Mouse (Mus musculus) CD4-positive, CD25-positive, alpha-beta regulatory T cell, adult 2 months (primary cell): Measurements from ENCODE around the gene Rbks.
"Not testable (repeated sequence)": the region's sequence is repeated elsewhere in the genome, so short reads cannot be mapped to it uniquely, and the experiment has no call there.

ENCODE experiments used
- DNase-seq: peaks from one replicate; pipeline ENCODE4 v3.0.0-alpha.2; 2012; ENCODE audit warnings: low read depth, low spot score

The Rbks gene

DNA sequence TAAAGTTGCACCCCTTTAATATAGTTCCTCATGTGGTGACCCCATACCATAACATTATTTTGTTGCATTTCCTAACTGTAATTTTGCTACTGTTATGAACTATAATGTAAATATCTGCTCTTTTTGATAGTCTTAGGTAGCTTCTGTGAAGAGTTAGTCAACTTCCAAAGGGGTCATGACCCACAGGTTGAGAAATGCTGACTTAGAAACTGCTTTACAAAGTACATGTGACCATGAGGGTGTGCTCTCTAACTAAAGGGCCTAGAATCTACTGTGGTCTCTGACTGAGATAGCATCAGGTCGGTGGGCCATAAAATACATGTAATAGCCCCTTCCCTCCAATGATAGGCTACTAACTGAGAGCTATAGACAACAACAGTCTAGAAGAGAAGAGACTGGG lies 19.4 kb downstream of the Rbks start:
- DNase-seq: no peak

DNA sequence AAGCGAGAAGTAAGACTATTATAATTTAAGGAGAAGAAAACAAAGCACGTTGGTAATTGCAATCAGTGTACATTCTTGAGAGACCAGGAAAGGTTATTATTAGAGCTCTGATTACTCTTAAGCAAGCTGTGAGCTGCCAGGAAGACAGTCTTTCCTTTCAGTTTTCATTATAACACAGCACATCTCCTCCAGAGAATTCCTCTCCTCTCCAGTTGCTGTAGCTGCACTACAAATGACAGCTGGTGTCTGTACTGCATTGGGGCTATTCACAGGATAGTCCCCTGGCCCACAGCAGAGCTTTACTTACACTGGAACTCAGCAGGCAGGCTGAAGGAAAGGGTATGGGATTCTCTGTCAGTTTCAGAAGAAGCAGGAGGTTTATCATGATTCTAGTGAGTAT lies 24.0 kb downstream of the Rbks start:
- no peak for DNase-seq

GRCm38 (mm10) chr5:31671137-31671536 lies 26.3 kb downstream of the Rbks start:
- no peak for DNase-seq

GRCm38 (mm10) chr5:31669984-31670383 lies 27.4 kb downstream of the Rbks start:
- no peak for DNase-seq

- no peak for DNase-seq
Observed at GRCm38 (mm10) chr5:31668325-31668968, 29.0 kb downstream of the Rbks start.

GRCm38 (mm10) chr5:31666176-31666575 lies 31.3 kb downstream of the Rbks start:
- DNase-seq: no peak

GRCm38 (mm10) chr5:31655688-31656190 lies 41.7 kb downstream of the Rbks start:
- no peak for DNase-seq

DNA sequence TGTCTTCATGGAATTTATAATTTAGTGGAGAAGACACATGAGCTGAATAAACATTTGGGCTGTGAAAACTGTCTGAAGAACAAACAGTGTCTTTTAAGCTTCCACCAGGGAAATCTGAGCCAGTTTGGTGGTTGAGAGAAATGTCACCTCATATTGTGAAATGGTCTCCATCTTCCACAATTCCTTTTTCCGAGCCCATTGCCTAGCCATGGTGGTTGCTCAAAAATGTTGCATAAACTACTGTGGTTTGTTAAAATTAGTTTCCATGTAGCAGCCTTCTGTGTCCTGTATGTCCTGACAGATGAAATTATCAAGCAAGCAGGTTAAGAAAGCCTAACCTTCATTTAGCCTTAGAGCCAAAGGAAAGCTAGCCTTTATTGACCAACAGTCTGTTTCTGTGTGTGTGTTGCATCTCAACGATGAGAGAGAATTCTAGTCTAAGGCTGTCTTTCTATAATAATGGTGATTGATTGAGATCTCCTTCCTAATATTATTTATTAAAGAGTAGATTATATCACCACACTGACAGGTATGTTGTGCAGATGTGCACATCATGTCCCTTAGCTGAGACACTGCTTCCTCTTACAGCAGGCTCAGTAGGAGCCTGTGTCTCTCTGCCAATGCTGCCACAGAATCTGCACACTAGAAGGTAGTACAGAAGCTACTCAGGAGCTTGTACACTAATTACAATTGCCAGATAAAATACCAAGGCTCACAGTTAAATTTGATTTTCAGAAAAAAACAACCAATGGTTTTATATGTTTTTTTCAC lies 46.7 kb downstream of the Rbks start:
- DNase-seq: no peak

- no peak for DNase-seq
Observed at GRCm38 (mm10) chr5:31647327-31647726, 50.1 kb downstream of the Rbks start.

- DNase-seq: no peak
Observed at GRCm38 (mm10) chr5:31646574-31646973, 50.9 kb downstream of the Rbks start.

DNA sequence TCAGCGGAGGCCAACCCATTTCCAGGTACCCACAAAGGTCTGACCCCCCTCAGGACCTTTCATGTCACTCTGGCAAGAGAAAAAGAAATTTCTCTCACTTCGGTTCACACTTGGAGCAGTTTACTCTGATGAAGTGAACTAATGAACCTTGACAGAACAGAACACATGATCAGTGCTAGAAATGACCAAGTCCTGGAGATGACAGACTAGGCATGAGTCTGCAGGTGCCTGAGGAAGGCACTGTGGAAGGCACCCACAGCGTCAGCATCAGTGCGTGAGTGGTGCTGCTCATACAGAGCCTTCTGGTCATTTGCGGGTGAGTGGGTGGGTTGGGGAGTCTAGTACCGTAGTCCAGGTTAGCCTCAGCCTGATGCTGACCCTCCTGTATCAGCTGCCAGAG lies 51.6 kb downstream of the Rbks start:
- DNase-seq: no peak

DNA sequence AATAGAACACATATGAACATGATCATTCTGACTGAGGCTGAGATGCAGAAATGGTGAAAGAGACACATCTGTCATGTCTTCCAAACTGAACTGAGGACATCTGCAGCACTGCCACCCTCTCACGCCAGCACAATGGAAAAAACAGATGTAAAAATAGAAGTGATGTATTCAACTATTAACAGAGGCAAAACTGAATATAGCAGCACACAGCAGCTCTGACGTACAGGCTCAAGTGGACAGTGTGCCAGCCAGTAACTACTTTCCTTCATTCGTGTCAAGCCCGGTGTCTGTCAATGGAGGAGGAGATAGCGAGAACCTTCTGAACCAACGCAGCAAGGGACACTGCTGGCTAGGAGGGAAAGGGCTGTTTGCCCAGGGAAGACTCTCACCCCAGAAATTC lies 52.6 kb downstream of the Rbks start:
- DNase-seq: no peak

GRCm38 (mm10) chr5:31644272-31644671 lies 53.2 kb downstream of the Rbks start:
- DNase-seq: no peak

DNA sequence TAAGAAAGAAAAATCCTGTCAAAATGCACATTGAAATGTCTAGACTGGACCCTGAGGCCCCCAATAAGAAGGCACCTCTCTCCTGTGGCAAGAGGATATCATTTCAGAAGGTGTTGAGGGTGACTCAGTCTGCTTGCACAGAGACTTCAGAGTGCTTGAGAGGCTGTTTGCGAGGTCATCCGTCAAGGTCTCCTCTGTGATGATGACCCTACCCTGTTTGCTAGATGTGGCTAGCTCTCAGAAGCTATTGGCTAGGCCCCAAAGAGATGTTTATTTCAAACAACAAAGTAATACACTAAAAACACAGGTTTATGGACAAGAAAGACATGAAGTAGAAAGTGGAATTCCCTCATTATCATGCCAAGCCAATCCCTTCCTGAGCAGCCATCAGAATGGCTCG lies 55.1 kb downstream of the Rbks start:
- DNase-seq: no peak

- no peak for DNase-seq
Observed at GRCm38 (mm10) chr5:31640542-31640941, 56.9 kb downstream of the Rbks start.

DNA sequence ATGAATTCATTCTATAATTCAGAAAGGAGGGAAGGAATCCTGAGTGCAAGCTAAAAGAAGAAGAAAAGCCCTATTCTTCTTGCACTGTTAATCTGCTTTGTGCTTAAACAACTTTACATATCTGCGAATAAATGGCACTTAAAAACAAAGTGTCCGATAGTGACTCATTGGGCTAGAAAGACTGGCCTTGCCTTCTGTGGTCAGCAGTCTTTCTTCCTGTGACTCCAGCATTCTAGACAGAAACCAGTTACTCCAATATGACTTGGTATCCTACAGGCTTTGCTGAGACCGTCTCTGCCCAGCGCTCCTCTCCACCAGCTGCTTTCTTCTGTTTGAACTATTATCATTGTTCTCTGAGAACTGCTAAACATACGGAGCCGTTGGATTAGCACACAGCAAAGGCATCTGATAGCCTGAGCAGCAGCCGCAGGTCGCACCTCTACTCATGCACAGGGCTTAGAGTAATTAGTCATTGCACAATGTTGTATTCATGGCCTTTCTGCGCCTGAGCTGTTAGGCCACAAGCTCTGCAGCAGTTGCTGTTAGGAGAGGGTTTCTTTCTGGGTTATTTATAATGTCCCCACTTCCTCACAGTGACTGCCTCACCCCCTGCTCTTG lies 60.7 kb downstream of the Rbks start:
- DNase-seq: no peak

- DNase-seq: no peak
Observed at GRCm38 (mm10) chr5:31634679-31635078, 62.7 kb downstream of the Rbks start.

GRCm38 (mm10) chr5:31634161-31634560 lies 63.3 kb downstream of the Rbks start:
- DNase-seq: no peak

DNA sequence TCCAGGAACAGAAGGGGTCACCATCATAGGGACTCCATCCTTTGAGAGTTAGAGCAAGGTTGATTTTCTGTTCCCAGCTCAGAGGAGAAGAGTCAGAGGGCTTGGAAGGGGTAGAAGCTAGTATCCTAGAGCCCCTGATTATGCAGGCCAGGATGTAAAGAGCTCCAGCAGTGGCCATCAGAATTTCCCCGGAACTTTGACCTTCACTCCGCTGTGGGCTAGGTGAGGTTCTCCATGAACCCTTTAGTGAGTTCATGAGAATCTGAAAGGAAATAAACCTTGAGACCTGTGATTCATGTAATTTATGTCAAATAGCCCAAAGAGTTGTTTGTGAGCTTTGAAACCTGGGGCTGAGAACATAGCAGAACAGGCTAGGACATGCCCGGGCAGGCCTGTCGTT lies 66.3 kb downstream of the Rbks start:
- not testable (repeated sequence) for DNase-seq

GRCm38 (mm10) chr5:31630064-31630463 lies 67.4 kb downstream of the Rbks start:
- no peak for DNase-seq

DNA sequence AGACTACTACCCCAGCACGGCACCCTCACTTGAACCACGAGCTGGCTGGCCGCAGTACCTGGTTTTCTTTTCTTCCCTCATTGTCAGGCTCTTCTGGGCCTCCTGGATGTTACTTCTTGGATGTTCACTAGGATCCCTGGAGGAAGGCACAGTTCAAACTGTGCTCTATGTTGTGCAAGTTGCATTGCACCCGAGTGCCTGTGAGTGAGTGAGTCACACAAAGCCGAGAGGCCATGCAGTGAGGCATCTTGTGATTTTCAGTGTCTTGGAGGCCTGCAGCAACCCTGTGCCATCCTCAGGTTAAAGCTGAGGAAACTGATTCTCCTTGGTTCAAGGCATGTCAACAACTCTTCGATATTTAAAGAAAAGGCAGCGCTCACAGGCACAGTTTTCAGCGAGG lies 68.9 kb downstream of the Rbks start:
- no peak for DNase-seq
